Mouse (Mus musculus): Measurements from ENCODE around the gene Sema3c.
A peak's percentile ranks its signal among the peaks of the same experiment; 100 is the strongest.
"Not testable (repeated sequence)": the region's sequence is repeated elsewhere in the genome, so short reads cannot be mapped to it uniquely, and the experiment has no call there.

The Sema3c gene

GRCm38 (mm10) chr5:17573694-17574380 lies at the start of gene Sema3c:
Gene Sema3c, plus strand, starts transcription at chr5:17574281.
- peak; percentile 43 for DNase-seq (ENCODE audit: low read depth, low spot score)

- DNase-seq (ENCODE audit: low read depth, low spot score), result not testable (repeated sequence)
These were observed 42.9 kb upstream of the Sema3c start for GRCm38 (mm10) chr5:17531165-17531564.

GRCm38 (mm10) chr5:17543141-17543540 lies 30.9 kb upstream of the Sema3c start:
- DNase-seq (ENCODE audit: low read depth, low spot score), result no peak

GRCm38 (mm10) chr5:17544904-17545449 lies 29.1 kb upstream of the Sema3c start:
- peak; percentile 5 for DNase-seq (ENCODE audit: low read depth, low spot score)

GRCm38 (mm10) chr5:17551693-17552092 lies 22.4 kb upstream of the Sema3c start:
- no peak for DNase-seq (ENCODE audit: low read depth, low spot score)

- peak; percentile 50 for DNase-seq (ENCODE audit: low read depth, low spot score)
These were observed 18.0 kb upstream of the Sema3c start for GRCm38 (mm10) chr5:17556073-17556473.

DNA sequence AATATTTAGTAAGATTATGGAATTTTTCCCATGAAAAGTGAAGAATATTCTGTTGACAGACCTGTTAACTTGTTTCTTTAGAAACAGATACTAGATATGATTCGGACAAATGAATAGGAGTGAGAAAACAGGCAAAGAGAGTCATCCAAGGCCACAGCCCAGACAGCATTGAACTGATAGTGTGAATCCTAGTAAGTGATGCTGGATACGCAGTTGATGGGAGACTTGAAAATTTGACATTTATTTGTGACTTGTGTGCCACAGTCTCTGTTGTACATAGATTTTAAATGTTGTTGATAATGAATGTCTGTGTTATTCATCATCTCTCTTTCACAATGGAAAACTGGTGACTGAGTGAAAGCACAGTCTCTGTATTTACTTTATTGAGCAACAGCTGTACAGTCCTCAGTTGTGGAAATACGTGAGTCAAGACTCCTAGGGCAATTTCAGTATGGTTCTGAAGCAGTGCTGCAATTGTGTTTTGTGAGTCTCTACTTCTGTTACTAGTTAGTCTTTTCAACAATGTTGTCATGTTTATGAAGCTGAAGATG lies 17.3 kb upstream of the Sema3c start:
- no peak for DNase-seq (ENCODE audit: low read depth, low spot score)

DNA sequence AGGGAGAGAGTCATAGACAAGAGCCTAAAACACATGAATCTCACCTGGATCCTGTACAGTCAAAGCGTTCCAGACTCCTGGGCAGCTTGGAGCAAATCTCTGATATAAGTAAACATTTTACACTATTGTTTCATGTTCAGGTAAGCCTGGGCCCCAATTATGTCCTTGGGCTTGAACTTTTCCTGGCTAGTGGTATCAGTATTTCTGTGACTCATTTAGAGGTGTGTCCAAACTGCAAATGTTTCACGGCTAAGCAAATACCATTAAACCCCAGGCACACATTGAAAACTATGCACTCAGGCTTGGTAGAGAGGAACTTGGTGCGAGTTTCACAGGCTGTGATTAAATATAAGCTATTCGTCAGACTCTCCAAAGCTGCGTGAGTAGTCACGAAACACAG lies 2.5 kb upstream of the Sema3c start:
- no peak for DNase-seq (ENCODE audit: low read depth, low spot score)

- DNase-seq (ENCODE audit: low read depth, low spot score), result peak; percentile 63
These were observed 517 bp downstream of the Sema3c start for GRCm38 (mm10) chr5:17574413-17575182.

DNA sequence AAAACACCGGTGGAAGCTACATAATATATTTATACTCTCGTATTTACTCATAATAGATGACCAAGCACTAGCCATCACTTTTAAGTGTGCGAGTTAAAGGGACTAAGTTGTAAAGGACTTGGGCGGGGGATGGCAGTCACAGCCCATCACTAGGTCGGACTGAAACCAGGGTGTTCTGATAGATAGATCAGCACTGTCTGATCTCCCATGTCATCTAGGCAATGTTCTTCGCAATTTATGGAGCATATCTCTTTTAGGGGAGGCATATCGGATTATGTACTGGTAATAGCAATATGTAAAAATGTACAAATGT lies 1.1 kb downstream of the Sema3c start:
- no peak for DNase-seq (ENCODE audit: low read depth, low spot score)

- no peak for DNase-seq (ENCODE audit: low read depth, low spot score)
These were observed 2.0 kb downstream of the Sema3c start for GRCm38 (mm10) chr5:17576069-17576468.

DNA sequence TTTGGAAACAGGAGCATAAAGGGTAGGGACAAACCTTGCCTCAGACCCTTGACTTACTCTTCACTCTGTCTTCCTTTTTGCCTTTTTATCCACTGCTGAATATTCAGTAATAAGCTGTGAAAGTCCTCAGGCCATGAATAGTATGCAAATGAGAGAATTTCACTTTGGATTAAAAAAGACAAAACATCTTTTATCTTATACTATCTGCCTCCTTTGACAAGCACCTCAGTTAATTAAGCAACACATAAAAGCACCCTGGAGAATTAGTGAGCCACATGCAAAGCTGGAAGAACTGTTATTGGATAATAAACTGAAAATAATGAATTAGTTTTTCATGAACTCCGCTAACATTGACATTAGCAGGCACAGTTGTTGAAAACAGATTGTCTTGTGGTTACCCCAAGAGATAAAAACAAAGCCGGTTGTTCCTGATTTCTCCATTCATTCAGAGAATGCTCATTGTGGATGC lies 8.0 kb downstream of the Sema3c start:
- DNase-seq (ENCODE audit: low read depth, low spot score), result no peak

GRCm38 (mm10) chr5:17584299-17584945 lies 10.3 kb downstream of the Sema3c start:
- peak; percentile 68 for DNase-seq (ENCODE audit: low read depth, low spot score)

DNA sequence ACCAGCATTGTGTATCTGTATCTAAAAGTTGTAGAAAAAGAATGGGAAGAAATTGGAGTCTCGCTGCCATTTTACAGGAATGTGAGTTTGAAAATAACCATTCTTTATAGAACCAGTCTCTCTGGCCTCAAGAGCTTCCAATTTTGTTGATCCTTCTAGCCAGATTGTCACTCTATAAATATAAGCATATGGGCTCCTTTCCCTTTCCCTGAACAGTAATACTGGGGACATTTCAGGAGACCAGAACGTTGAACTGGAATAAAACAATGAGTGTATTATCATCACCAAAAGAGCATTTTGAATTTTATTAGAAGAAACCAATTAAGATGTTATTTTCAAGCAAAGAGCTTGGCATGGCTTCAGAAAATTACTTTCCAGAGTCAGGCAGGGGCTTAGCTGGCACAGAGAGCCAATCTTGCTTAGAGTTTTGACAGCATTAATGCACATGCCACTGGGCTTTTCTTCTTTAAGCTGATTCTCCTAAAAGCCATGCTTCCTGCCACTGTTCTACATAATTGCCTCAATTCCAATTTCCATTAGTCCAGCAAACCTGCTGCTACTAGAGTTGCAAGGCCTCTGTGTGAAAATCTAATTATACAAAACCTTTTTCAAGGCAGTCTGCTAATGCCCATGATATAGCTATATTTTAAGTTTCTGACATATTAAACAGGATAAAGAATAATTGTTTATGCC lies 12.6 kb downstream of the Sema3c start:
- peak; percentile 13 for DNase-seq (ENCODE audit: low read depth, low spot score)

- no peak for DNase-seq (ENCODE audit: low read depth, low spot score)
These were observed 17.8 kb downstream of the Sema3c start for GRCm38 (mm10) chr5:17591908-17592307.

- no peak for DNase-seq (ENCODE audit: low read depth, low spot score)
These were observed 27.6 kb downstream of the Sema3c start for GRCm38 (mm10) chr5:17601700-17602099.

- DNase-seq (ENCODE audit: low read depth, low spot score), result no peak
These were observed 46.5 kb downstream of the Sema3c start for GRCm38 (mm10) chr5:17620619-17621018.

- DNase-seq (ENCODE audit: low read depth, low spot score), result no peak
These were observed 48.5 kb downstream of the Sema3c start for GRCm38 (mm10) chr5:17622564-17622963.

- DNase-seq (ENCODE audit: low read depth, low spot score), result no peak
These were observed 54.5 kb downstream of the Sema3c start for GRCm38 (mm10) chr5:17628606-17629005.

GRCm38 (mm10) chr5:17629599-17629998 lies 55.5 kb downstream of the Sema3c start:
- no peak for DNase-seq (ENCODE audit: low read depth, low spot score)

- DNase-seq (ENCODE audit: low read depth, low spot score), result no peak
These were observed 65.4 kb downstream of the Sema3c start for GRCm38 (mm10) chr5:17639519-17639918.

Data from brain, adult 2 months (tissue).